Mouse (Mus musculus) adrenal gland, postnatal 14 days (tissue): ENCODE data around the gene 2700081O15Rik. TPM values are rescaled to one million over a fixed set of nuclear protein-coding genes. Genes with fewer than 3 reads are reported as not detected.
"Not testable (repeated sequence)": the region's sequence is repeated elsewhere in the genome, so short reads cannot be mapped to it uniquely, and the experiment has no call there.

Experiments used
- DNase-seq: peaks from one replicate; pipeline ENCODE4 v3.0.0; 2021; ENCODE audit warnings: mixed read lengths
- long read RNA-seq, 2 experiments: library from polyadenylated mRNA; stranded (forward); transcript quantifications; one replicate each; pipeline ENCODE4 v2.0.0; 2021
- total RNA-seq: library from RNA; stranded (reverse); gene quantifications from 2 replicates; pipeline ENCODE4 v1.2.3, GENCODE M21; 2021

Gene 2700081O15Rik
- 29.0 and 32.4 TPM in 2 replicates for total RNA-seq
- long read RNA-seq, experiment 1, full-length matches to known transcripts = 9 of 26 reads
- long read RNA-seq, experiment 1, partial matches to known transcripts = 5 of 26 reads
- long read RNA-seq, experiment 1, other reads (novel, unspliced or antisense) = 12 of 26 reads
- long read RNA-seq, experiment 2, full-length matches to known transcripts = 5 of 18 reads
- long read RNA-seq, experiment 2, partial matches to known transcripts = 3 of 18 reads
- long read RNA-seq, experiment 2, other reads (novel, unspliced or antisense) = 10 of 18 reads

DNA sequence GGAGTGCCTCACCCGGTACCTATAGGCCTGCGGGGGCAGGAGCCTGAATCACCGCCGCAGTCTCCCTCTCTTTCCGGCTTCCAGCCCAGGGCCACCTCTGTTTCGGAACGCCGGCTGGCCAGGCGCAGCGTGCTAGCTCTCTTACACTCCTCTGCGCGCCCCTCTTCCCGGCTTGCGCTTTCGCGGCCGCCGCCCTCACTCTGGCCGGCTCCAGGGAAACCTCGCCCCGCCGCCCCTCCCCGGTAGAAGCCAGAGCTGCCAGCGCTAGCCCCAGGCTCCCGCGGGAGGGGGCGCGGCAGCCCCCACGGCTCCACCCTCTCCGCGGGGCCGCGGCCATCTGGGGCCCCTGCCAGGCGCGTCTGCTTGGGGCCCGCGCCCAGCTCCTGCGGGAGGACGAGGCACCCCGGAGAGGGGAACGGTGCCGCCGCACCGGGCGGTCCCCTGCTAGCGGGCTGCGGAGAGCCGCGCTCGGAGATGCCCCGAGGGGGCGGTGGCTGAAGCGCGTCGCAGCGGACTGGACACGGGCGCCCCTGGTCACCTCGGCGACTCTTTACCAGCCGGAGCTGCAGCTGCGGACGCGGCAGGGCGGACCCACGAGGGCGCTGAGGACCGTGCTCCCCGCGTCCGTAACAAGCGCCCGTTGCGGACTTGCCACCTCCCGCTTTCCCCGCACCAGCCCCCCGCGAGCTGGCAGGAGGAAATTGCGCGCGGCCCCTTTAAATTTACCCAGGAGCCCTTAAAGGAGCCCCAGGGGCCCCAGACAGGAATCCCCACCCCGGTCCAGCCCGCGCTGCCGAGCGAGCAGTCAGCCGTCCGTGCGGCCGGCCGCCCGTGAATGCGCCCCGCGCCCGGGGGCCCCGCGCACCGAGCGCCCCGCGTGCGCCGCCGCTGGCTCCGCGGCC lies at the start of gene 2700081O15Rik:
2700081O15Rik (plus strand) TSS at position 792 of the 902 bp plus-strand sequence.
- DNase-seq = peak; percentile 86

- not testable (repeated sequence) for DNase-seq
These were observed 48.0 kb upstream of the 2700081O15Rik start for GRCm38 (mm10) chr19:7369469-7369868.

GRCm38 (mm10) chr19:7374491-7374890 lies 42.9 kb upstream of the 2700081O15Rik start:
- DNase-seq = no peak

DNA sequence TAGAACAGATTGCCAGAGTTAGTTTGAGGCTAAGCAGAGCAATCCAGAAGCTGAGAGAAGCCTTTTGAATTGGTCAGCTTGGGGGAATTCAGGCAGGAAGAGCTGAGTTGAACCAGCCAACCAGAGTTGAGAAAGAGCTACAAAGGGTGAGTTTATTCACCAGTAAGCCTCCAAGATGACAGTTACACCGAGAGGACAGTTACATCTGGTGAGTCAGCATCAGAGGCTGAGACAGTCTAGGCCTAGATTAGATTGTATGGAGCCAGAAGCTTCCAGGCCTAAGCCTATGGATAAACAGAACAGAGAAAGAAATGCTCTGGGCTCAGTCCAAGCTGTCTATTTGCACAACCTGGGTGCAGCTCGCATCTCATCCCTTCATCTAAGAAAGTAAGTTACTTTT lies 39.8 kb upstream of the 2700081O15Rik start:
- DNase-seq = no peak

DNA sequence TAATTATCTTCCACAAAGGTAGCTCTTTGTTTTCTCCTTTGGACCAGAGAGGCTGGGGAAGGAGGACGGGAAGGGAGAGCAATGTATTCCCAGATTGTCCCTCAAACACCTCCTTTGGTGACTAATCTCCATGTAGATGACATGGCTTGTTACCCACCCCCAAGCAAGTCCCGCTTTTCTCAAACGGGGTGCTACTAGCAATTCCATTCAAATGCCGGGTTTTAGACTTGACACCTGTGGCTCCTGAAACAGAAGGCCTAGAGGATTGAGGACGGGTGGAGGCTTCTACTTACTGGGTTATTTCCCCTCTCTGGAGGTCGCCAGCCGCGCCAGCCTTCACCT lies 35.5 kb upstream of the 2700081O15Rik start:
- no peak for DNase-seq

GRCm38 (mm10) chr19:7382248-7382902 lies 35.0 kb upstream of the 2700081O15Rik start:
- peak; percentile 83 for DNase-seq

DNA sequence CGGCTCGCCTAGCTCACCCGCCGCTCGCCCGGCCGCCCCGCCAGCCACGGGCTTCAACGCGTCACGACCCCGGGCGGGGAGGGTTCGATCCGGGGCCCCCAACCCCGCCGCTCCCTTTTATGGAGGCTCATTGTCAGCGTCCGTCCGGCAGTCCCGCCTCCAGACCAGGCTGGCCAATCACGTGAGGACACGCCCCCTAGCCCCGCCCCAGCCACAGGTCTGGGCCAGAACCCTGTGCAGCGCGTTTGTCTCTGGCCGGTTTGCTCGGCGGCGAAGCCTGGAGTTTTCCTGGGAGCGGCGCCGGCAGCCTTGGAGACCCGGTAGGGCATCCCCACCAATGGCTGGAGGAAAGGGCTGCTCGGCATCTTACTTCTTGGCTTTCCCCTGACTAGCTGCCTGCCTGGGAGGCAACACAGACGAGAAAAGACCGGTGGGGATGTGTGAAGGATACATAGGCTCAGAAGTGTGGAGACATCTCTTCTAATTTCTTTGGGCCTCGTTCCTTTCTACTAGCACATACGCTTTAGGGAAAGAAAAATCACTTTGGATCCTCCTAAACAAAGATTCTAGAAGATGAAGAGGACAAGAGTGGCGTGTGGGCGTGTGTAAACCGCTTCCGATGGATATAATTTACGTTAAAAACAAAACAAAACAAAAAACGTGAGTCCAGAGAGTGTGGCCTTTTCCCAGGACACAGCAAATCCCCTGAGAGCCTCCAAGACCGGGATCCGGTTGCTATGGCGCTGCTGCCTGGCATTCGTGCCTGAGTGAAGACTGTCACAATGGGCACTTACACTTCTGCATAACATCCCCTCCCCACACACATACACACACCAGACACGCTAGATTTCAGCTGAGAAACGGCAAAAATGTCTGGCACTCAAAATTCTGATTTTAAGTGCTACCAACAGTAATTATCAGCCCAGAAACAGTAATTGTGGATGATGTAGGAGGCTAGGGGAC lies 34.2 kb upstream of the 2700081O15Rik start, which contains the start of gene Spindoc:
Spindoc (minus strand) TSS at position 92 of the 963 bp plus-strand sequence.
- DNase-seq = peak; percentile 99

- DNase-seq = no peak
These were observed 31.4 kb upstream of the 2700081O15Rik start for GRCm38 (mm10) chr19:7386042-7386441.

GRCm38 (mm10) chr19:7388488-7388887 lies 28.9 kb upstream of the 2700081O15Rik start:
- DNase-seq = no peak

- peak; percentile 53 for DNase-seq
These were observed 20.3 kb upstream of the 2700081O15Rik start for GRCm38 (mm10) chr19:7396867-7397826.

DNA sequence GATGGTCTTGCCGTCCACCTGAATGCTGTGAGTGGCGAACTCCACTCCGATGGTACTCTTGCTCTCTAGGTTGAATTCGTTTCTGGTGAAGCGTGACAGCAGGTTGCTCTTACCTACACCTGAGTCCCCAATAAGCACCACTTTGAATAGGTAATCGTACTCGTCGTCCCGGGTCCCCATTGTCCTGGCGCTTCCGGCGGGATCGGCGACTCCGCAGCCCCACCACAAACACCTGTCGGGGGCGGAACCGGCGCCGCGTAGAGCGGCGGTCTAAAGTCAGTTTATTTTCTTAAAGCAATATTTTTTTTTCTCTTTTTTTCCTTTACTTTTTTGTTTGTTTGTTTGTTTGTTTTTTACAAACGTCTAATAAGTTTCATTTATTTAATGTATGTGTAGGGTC lies 18.5 kb upstream of the 2700081O15Rik start:
- not testable (repeated sequence) for DNase-seq

- DNase-seq = peak; percentile 36
These were observed 16.8 kb upstream of the 2700081O15Rik start for GRCm38 (mm10) chr19:7400635-7401034.

DNA sequence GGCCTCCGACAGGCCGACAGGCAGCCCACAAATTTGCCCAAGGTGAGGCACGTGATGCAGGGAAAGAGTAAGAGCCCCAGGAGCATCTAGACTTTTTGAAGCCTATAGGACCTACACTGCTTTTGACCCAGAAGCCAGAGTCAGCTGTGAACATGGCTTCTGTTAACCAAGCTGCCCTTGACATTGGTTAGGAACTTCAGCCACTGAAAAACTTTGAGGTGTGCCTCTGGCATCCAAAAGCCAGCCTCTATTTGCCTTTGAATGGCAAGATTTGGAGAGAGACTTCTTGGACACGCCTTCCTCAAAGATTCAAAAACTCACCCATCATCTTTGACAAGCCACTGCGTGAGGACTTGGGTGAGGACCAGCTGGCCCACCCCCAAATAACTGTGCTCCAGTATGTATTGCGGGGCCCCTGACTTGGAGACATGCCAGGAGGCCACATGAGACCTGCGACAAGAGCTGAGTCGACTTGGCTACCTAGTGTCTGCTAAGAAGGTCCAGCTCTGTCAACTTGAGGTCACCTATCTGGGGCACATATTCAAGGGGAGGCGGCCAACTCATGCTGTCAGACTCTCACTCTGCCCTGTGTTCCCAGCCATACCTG lies 12.7 kb upstream of the 2700081O15Rik start:
- no peak for DNase-seq

- DNase-seq = no peak
These were observed 5.1 kb upstream of the 2700081O15Rik start for GRCm38 (mm10) chr19:7412361-7412760.

- DNase-seq = no peak
These were observed 1.2 kb upstream of the 2700081O15Rik start for GRCm38 (mm10) chr19:7415916-7416833.

DNA sequence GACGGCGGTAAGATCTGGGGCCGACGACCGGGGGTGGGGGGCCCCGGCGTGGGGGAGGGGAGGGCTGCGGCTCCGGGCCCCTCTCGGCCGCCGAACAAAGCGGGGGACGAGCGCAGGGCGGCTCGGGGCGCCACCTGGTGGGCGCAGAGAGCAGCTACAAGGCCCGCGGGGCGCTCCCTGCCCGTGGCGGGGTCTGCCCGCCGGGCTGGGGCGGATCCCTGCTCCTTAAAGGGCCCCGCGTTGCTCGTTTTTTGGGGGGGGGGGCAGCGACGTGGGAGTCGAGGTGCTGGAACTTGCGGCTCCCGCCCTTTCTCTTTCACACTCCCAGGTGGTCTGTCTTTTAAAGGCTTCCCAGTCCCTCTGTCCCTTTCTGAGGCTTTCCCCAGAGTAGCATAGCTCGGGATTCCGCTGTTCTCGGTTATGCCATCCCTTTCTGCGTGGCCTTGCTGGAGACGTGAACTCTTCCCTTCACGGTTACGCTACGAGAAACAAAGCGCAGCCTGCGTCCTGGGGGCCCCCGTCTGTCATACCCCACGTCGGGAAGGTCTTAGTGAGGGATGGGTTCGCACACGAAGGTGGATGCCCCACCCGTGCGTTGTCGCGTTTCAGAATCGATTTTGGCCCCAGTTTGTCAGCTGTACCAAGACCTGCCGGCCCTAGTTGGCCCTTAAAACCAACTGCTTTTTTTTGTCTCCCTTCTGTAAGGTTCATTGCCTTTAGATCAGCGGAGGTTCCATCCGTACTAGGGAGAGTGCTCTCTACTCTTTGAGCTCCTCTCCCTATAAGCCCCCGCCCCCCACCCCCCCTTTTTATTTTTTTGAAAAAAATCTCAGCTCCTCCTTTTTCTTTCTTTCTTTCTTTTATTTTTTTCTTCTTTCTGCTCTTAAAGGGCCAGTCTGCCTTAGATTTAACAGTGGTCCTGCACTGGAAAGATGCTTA lies 755 bp downstream of the 2700081O15Rik start:
- peak; percentile 92 for DNase-seq

GRCm38 (mm10) chr19:7419134-7419533 lies 1.7 kb downstream of the 2700081O15Rik start:
- no peak for DNase-seq

DNA sequence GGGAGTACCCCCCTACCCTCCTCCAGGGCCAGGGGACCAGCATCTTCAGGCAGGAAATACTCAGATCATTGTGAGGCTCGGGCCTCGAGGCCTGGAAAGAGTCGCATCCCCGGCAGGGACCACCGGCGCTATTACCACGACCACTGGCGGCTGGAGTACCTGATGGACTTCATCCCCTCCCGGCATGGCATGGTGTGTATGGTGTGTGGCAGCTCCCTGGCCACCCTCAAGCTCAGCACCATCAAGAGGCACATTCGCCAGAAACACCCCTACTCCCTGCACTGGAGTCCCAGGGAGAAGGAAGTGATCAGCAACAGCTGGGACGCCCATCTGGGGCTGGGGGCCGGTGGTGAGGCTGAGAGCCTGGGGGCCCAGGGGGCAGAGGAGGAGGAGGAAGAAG lies 2.7 kb downstream of the 2700081O15Rik start:
- no peak for DNase-seq
